Mouse (Mus musculus) left cerebral cortex, postnatal 36 days (tissue): Measurements from ENCODE around the gene Slc38a5. TPM values are rescaled to one million over a fixed set of nuclear protein-coding genes. Genes with fewer than 3 reads are reported as not detected.
A peak's percentile ranks its signal among the peaks of the same experiment; 100 is the strongest.

Source experiments
- DNase-seq, 2 experiments: peaks; one replicate each; pipeline ENCODE4 v3.0.0; 2021 to 2022; ENCODE audit warnings: low spot score in 2 of 2, mixed read lengths in 1 of 2
- intact Hi-C: fragments of 180-260 bp; cut with DNase I; formaldehyde crosslinking; loops from one replicate; pipeline ENCODE4 v1.15.1; 2025
- total RNA-seq, 2 experiments: library from RNA; stranded (reverse); gene quantifications; 2 replicates each; pipeline ENCODE4 v1.2.3; 2021

Slc38a5 gene
- 1 to 10 TPM; 2.3 to 4.3 TPM for total RNA-seq

DNA sequence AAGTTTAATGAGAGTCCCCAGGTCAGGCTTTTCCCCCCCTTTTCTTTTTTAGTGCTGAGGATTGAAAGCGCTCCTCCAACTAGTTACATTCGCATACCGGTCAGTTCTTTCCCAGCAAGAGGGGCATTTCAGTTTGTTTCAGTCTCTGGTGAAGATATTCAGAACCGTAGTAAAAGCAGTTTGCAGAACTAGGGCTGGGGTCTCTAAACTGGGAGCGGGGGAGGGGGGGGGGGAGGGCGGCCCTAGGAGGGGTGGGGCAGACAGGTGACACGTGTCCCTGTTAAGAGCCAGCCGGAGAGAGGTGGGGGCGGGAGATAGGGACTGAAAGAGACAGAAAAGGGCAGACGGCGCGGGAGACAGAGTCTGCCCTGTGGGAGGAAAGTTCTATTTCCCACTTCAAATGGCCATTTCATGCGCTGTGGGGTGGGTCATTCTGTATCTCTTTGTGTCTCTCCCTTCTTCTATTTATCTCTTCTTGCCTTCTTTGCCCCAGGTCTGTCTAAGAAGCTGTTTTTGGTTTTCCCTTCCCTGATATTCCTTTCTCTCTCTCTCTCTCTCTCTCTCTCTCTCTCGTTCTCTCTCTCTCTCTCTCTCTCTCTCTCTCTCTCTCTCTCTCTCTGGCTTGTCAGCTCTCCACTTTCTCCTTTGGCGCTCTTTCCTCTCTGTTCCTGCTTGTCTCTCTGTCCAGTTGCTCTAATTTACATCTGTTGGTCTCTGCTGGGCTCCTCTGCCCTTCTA is at the start of gene Slc38a5:
Gene Slc38a5 (plus strand): TSS at position 51 of the 738 bp plus-strand sequence.
- intact Hi-C loops, result no loop called here
- no peak for DNase-seq

DNA sequence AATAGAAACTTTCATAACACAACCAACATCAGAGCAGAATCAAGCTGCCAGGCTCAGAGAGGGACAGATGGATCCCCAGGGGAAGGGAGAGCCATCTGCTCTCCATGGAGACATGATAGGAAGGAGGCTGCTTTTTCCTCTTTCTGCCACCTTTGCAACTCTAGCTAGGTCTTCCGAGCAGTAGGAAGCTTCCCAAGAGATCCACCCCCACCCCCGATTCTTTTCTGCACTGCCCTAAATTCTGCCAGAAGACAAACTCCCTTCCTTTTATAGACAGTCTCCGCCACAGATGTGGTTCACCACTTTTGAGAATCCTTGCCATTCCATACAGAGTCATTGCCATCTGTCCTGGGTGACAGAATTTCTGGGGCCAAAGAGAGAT is 48.6 kb upstream of the Slc38a5 start:
- DNase-seq, result peak; percentile 43 to 54
- intact Hi-C loops, result no loop called here

DNA sequence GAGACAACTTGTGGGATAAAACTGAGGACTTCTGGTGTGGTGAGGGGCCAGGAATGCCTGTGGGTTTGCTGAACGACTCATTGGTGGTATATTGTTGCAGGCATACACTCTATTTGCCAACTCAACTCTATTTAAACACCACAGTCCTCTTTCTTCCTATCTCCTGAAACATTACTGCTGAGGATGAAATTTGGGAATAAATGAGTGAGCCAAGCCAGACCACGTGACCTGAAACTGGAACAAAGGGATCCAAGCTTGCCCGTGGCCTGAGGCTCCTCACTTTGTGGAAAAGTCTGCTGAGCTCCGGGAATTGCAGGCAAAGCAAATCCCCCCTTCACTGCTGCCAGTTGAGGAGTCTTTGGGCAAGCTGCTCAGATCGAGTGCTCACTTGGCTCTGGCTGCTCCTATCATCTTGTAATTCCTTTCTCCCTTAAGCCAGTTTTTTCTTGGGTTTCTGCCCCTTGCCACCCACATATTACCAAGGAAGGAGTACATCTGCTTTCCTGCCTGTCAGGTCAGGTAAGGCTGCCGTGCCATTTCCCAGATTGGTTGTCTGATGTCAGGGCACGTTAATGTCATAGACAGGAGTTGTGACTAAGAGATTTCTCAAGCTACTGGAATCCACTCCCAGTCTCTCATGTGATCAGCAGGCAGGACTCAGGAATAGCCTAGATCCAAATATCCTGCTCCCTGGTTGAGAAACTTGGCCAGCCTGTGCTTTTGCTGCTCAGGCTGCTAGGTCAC is 48.1 kb upstream of the Slc38a5 start:
- intact Hi-C loops, result no loop called here
- DNase-seq, result peak; percentile 36 to 44

DNA sequence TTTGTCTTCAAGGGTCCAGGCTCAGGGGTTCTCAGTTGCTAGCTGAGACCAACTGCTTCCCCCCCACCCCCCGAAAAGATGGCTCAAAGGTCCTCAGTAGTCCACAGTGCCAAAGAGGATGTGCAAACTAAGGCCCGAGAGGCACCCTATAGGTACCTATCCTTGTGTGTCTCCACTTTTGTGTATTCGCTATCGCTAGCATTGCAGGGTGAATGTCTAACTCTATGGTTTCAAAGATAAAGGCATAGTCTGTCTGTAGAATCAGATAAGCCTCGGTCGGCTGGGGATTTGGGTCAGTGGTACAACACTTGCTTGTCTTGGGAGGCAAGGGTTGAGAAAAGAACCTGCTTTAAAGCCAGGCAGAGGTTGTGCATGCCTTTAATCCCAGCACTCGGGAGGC is 47.5 kb upstream of the Slc38a5 start:
- DNase-seq, result no peak
- intact Hi-C loops, result no loop called here

DNA sequence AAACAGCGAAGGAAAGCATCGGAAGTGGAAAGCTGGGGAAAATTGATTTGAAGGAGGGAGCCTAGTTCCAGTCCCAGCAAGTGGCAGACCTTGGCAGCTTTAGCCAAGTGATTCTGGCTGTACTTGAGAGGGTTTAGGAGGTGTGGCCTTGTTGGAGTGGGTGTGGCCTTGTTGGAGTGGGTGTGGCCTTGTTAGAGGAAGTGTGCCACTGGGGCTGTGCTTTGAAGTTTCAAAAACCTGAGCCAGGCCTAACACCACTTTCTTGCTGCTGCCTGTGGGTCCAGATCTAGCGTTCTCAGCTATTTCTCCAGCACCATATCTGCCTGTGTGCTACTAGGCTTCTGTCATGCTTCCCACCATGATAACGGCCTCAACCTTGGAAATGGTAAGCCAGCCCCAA is 40.7 kb upstream of the Slc38a5 start:
- DNase-seq, result no peak
- intact Hi-C loops, result no loop called here

DNA sequence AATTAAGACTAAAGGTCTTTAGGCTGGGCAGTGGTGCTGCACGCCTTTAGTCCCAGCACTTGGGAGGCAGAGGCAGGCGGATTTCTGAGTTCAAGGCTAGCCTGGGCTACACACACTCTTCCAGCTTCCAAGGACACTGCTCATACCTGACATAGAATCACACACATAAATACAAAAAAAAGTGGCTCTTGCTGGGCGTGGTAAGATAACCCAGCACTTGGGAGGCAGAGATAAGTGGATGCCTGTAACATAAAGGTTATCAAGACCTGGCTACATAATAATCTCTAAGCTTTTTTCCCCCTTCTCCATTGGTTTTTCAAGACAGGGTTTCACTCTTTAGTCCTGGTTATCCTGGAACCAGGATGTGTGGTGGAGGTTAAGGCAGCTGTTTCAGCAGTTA is 37.3 kb upstream of the Slc38a5 start:
- intact Hi-C loops, result no loop called here
- DNase-seq, result no peak

DNA sequence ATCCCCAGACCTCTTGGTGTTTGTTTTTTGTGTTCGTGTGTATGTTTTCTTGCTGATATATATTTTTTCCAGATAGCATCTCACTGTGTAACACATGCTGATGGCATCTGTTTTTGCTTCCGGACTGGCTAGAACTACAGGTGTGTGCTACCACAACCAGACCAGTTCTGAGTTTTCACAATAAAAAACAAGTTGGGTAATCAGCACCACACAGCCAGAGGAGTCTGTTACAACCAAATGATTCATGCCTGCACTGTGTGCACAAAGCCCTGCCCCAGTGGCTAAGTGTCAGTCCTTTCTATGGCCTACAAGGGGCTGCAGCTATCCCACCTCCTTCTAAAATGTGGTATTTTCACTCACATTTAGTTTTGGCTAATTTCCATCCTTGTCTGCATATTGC is 34.2 kb upstream of the Slc38a5 start:
- DNase-seq, result no peak
- intact Hi-C loops, result no loop called here

DNA sequence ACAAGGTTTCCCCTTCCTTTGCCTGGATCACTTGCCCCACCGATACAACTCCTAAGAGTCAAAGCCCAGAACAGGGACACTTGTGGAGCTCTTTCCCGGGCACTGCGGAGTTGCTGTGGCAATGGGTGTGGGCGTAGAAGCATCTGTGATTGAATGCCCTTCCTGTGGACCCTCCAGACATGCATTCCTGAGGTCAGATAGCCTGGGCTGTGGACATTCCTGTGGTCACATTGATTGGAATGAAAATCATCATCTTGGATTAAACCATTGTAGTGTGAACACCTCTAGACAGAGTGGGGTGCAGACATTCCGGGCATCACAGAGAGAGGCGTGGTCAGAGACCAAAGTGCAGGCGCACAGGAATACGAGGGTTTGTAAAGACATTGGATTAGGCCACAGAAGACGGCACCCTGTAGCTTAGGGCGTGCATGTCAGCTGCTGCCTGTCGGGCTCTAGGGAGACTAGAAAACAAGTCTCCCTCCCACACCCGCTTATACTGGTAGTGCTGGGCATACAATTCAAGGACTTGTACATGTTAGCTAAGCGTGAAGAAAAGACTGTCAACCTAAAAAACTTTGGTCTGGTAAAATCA is 32.0 kb upstream of the Slc38a5 start:
- DNase-seq, result no peak
- intact Hi-C loops, result no loop called here

DNA sequence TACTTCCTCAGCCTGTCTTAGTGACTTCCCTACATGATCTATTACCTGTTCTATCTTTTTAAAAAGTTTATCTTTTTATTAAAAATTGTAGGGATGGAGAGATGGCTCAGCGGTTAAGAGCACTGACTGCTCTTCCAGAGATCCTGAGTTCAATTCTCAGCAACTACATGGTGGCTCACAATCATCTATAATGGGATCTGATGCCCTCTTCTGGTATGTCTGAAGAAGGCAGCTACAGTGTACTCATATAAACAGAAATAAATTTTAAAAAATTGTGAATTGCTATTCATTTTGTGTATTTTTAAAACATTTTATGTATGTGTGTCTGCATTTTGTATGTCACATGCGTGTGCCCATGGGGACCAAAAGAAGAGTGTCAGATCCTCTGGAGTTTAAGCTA is 23.3 kb upstream of the Slc38a5 start:
- DNase-seq, result no peak
- intact Hi-C loops, result no loop called here

DNA sequence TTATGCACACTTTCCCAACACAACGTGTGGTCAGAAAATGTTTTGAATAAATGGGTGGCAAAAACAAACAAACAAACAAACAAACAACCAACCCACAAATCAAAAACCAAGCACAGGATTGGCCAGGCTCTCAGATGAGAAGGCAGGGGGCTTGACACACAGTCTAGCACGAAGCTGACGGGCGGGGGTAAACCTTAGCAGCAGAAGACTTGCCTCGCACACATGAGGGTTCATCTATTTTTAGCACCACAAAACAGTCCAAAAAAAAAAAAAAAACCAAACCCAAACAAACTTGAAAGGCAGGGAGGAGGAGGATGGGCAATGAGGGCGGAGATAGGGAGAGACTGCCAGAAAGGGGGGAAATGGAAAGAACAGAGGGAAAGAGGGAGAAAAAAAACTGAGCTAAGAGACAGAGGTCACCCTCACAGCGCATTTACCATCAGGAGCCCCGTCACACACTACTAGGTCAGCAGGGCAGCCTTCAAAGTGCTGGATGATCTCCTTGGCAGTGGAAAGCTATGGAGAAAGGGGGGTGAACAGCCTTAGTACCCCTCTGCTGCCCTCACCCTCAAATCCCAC is 22.3 kb upstream of the Slc38a5 start:
- intact Hi-C loops, result no loop called here
- DNase-seq, result no peak

DNA sequence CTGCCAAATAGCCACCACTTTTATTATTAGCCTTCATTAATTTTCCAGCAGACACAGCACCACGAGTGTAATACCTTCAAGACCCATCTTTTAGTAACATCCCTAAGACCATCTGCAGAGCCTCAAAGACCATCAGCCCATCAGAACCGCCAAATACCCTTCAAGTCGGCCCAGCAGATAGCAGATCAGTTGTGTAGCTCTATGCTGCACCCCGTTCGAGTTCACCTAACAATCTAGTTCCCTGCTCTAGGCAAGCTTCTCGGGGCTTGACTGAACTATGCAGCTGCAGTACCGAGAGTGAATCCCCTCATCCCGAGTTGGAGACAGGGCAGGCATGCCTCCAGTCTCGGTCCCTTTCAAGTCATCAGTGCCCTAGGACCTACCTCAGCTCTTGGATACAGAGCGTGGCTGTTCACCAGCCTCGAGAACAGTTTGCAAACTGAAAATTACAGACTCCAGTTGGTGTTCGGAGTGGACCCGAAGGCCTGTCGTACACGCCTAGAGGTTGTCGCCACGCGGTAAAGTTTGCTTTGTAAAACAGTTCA is 19.1 kb upstream of the Slc38a5 start:
- intact Hi-C loops, result loop anchor here (5.0 kb wide), 1 partner anchor 105 kb away; the partner anchor contains the start of gene Rbm3
- no peak for DNase-seq

DNA sequence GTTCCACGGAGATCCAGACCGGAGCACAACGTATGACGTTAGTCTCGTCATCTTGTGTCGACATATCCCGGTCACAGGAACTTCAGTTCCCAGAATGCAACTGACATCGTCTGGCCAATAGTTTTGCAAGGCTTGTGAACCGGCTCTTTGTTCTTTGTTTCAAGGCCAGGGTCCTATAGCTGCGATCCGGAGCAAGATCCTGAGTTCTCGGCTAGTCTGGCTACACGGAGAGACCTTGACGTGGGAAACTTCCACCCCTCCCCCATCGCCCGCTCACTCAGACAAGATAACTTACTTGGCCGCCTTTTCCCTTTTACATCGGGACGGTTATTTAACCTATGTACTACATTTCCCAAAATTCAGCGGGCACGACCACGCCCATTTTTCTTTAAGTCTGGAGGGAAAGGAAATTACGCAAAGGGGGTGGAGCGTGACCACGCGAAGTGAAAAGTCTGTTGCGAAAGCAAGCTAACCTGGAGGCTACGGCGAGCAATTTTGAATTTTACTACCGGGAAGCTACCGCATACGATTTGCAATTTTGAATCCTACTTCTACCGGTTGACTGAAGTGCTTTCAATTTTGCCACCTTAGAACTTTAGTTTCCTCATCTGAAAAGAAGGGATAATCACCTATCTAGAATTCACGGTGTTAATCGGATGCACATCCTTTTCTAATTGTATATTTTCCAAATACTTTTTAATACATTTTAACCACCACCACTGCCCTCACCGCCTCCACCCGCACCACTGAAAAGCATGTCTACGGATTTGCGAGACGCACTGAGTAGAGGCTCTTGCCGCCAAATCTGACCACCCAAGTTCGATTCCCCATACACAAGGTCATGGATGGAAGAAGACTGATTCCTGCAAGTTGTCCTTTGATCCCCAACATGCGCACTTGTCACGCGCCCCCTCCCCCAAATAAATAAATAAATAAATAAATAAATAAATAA is 18.3 kb upstream of the Slc38a5 start, which contains the start of gene Ftsj1:
Gene Ftsj1 (minus strand): TSS at position 73 of the 952 bp plus-strand sequence.
- DNase-seq, result peak; percentile 81 to 83
- intact Hi-C loops, result loop anchor here (5.0 kb wide), 1 partner anchor 105 kb away; the partner anchor contains the start of gene Rbm3

DNA sequence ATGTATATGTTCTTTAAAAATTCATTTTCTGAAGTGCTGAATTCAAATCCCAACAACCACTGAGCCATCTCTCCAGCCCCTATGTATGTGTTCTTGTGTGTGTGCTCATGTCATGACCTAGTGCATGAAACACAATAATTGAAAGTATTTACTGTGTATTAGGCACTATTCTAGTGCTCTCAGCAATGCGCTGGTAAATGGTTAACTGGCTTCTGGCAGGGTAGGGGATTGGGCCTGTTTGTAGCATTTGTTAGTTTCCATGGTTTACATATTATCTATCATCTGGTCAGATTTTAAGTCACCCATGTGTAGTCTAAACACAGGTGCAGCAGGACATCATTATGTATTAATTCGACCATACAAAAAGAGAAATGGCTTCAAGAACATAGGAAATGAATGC is 17.2 kb upstream of the Slc38a5 start:
- intact Hi-C loops, result loop anchor here (5.0 kb wide), 1 partner anchor 106 kb away; the partner anchor contains the start of gene Rbm3
- DNase-seq, result no peak

DNA sequence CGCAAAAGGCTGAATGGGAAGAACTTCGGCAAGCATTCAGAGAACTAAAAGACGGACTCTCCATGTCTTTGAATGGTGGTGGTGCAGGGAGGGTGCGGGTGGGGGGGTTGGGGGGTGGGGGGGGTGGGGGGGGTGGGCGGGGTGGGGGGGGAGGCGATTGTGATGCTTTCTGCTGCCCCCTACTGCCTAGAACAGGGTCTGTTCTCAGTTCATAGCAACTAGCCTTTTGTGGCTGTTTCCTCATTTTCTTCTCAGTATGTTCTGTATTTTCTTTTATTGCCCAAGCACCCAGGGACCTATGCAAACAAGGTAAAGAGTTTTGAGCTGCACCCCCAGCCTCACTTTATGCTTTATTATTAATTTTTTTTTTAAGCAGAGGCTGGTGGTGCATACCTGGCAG is 15.1 kb upstream of the Slc38a5 start:
- DNase-seq, result no peak
- intact Hi-C loops, result no loop called here

DNA sequence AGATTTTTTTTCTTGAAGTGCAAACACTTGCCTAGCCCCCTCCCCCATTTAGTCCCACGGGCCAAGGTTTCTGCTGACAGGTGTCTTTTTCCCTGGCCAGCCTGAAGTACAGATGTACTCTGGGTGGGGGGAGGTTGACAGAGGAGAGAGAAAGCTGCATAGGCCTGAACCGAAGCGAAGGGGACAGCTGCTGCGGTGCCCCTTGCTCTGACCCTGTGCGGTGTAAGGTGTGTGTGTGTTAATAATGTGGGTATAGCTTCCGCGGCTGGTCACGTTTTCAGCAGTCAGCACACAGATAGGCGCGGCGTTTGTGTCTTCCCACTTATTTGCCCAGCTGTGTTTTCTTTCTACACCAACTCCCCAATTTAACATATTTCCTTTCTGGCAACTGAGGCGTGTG is 11.5 kb upstream of the Slc38a5 start:
- no peak for DNase-seq
- intact Hi-C loops, result no loop called here

DNA sequence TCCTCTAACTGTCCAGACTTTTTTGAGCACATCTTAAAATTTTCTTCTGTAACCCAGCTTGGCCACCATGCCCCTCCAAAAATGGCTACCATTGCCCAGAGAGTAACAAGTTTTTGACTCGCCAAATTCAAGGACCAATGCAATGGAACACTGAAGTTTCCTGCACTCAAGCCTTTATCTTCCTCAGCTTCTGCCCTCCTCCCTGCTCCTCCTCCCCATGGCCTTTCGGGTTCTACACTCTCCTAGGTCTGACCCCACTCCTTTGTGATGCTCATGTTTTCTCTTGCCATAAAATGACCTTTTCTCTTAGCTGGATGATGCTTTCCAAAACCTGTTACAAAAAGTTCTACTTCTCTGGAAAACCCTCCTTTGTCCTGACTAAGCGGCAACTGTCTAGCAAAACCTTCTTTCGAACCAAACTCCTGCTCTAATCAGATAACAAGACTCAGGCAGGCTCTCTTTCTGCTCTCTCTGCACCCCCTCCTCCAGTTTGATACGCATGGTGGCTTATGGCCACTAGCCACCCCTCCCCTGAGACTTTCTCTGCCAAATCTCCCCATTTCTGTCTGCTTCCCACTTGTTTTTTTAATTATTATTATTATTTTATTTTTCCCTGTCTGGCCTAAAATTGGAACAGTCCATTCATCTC is 7.7 kb upstream of the Slc38a5 start:
- DNase-seq, result no peak
- intact Hi-C loops, result no loop called here

DNA sequence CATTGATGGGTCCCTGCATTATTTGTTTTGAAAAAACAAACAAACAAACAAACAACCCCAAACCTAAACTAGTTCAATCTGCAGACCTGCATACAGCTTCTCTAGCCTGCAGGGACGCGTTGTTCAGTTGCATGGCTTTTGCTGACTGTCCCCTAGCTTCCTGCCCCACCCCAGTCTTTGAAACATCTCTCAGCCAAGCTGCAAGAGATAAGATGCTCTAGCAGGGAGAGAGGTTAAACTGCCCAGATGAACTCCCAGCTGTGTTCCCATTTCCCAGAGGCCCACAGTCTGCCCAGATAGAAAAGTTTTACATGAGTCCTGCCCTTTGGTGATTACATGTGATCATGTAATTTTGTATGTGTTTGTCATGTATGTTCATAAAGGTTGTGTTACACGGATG is 6.7 kb upstream of the Slc38a5 start:
- intact Hi-C loops, result no loop called here
- DNase-seq, result no peak

DNA sequence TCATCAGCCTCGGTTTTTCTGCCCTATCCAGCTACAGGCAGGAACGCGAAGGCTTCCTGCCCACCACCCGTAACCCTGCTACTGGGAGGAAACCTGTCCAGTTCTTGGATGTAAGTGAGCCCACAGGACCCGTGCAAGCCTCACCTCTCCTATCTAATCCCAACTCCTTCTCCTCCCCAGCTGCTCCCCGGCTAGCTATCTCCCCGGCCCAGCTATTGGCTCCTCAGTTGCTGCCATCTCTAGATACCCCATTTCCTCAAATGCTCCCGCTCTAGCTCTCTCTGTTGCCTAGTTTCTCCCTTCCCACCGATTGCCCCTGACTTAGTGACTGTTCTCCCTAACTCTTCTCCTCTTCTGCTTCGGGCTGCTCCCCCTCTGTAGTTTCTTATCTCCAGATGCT is 1.1 kb downstream of the Slc38a5 start:
- intact Hi-C loops, result no loop called here
- no peak for DNase-seq

DNA sequence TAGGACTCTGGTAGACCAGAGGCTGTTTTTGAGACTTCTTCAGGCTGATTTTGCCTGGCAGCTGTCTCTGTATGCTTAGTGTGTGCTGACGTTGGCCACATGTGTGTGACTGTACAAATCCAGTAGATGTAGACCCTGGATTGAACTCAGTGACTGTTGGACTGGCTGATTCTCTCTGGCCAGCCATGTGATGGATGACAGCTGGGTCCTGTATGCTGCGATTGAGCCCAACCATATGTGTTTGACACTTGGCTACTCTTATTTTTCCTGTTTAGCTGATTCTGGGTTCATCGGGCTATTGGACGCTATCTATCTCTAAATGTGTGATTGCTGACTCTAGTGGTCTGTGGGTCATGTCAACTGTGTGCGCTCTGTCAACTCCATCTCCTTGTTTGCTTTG is 3.1 kb downstream of the Slc38a5 start:
- intact Hi-C loops, result no loop called here
- DNase-seq, result no peak
